Mouse (Mus musculus): ENCODE data around the gene Ring1.

Ring1 gene

DNA sequence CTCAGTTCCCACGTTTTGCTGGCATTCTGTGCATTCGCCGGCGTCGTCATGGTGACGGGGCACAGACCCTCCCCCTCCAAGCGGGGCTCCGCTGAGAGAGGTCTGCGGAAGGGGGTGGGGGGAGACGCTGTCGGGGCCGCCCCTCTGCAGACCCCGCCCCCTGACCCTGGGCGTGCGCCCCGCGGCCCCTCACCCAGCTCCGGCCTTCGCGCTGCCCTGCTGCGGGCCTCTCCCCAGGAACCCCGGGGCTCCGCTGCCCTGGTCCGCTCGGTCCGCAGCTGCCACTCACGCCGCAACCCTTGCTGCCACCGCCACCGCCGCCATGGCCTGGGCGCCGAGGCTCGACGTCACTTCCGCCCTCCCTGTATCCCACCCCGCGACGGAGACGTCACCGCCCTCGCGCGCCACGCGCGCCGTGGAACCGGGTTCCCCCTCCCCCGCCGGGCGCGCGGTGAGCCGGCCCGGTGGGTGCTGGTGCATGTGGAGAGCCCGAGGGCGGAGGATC, at the start of gene Ring1:
Ring1 (minus strand) TSS at position 364 of the 505 bp plus-strand sequence.
- DNase-seq (ENCODE audit: low read depth, low spot score): peak; percentile 79

GRCm38 (mm10) chr17:34072091-34072490, 47.6 kb upstream of the Ring1 start:
- DNase-seq (ENCODE audit: low read depth, low spot score): no peak

DNA sequence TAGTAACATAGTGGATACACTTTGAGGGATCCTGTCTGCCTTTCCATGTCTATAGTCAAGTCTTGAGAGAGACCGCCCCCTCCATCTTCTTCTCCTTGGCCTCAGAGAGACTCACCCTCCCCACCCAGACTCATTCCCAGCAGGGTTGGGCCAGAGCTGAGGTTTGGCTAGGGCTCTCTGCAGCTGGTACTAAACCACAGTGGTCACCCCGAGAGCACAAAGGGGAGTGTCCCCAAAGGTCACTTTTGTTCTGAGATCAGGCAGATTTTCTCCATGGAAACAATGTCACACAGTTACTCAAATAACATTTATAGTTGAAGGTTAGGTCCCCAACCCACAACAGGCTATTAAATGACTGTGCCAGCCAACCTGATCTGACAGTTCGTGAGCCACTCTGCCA, 44.4 kb upstream of the Ring1 start:
- DNase-seq (ENCODE audit: low read depth, low spot score): no peak

DNA sequence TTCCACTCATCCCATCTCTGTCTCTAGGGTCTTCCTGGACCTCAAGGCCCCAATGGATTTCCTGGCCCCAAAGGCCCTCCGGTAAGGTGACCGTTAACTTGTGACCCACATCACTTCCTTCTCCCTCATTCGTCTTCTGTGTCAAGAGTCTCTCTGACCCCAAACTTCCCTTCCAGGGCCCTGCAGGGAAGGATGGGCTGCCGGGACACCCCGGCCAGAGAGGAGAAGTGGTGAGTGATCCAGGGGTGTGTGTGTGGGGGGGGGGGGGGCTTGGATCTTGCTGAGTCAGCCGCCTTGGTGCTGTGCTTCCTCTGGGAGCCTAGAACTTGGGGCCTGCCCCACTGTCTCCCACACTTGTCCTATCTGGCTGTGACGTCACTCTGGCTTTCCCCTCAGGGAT, 32.7 kb upstream of the Ring1 start:
- no peak for DNase-seq (ENCODE audit: low read depth, low spot score)

- no peak for DNase-seq (ENCODE audit: low read depth, low spot score)
Observed at GRCm38 (mm10) chr17:34047404-34048050, 23.0 kb upstream of the Ring1 start.

DNA sequence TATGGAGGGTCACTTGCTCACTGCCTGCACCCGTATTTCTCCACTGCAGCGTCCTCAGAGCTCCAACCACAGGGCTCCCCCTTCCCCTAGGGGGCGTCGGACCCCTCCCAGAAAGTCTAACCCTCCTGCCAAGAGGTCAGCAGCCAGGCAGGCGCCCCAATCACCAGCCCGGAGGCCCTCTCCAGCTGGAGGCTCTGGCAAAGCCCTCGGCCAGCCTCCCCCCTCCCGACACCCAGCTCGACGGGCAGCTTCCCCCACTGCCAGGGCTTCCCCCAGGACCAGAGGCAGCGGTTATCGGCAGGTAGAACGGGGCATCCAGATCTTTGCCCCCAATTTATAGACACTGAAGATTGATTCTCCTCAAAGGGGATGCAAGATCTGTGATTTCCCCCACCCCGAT, 21.5 kb upstream of the Ring1 start:
- no peak for DNase-seq (ENCODE audit: low read depth, low spot score)

DNA sequence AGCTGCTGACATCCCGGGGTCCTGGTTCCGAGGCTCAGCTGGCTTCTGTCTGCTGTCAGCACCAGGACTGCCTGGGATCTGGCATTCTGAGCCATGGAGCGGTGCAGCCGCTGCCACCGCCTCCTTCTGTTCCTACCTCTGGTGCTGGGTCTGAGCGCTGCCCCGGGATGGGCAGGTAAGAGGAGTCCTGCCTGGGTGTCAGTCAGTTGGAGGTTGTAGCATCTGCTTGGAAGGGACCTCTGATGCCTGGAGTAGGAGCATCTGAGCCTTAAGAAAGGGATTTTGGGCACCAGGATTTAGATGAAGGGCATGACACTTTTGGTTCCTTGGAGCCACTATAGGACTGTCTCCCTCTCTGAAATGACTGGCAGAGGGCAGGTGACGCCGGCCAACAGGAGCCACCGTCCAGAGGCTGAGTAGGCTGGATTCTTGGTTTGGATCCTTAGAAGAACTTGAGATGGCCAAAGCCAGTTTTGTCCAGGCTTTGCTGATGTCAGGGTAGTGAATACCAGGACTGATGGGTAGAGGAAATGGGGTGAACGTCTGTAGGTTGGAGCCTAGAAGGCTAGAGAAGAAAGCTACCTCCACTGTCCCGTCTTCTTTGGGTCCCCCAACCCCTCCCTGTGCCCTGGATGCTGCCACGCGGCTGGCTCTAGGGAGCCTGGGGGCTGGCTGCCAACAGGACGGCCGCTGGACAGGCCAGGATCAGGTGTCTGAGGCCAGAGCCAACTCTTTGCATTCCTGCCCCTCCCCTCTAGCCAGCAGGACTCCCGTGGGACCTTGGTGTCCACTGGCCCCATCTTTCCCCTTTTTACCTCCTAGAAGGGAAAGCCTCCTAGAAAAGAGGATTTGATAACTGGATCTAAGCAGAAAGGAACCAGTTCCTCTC, 15.3 kb upstream of the Ring1 start:
- no peak for DNase-seq (ENCODE audit: low read depth, low spot score)

- DNase-seq (ENCODE audit: low read depth, low spot score): no peak
Observed at GRCm38 (mm10) chr17:34038878-34039561, 14.5 kb upstream of the Ring1 start, which contains the start of gene Col11a2. Col11a2 (plus strand) TSS chr17:34039437.

DNA sequence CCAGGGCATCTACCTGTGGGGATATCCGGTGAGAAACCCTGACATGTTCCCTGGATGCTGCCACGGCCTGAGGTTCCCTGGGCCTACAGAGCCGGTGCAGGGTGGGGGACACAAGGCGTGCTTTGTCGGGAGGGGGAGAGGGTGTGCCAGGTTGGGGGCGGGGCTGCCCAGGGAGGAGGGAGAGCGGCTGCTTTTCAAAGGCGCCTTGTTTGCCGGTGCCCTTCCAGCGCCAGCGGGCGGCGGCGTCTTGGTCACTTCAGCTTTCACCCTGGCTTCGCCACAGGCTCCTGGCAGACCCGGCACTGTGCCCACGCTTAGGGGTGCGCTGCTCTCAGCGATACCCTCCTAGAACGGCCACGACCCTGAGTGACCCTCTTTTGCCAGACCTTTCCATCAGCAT, 14.0 kb upstream of the Ring1 start:
- no peak for DNase-seq (ENCODE audit: low read depth, low spot score)

DNA sequence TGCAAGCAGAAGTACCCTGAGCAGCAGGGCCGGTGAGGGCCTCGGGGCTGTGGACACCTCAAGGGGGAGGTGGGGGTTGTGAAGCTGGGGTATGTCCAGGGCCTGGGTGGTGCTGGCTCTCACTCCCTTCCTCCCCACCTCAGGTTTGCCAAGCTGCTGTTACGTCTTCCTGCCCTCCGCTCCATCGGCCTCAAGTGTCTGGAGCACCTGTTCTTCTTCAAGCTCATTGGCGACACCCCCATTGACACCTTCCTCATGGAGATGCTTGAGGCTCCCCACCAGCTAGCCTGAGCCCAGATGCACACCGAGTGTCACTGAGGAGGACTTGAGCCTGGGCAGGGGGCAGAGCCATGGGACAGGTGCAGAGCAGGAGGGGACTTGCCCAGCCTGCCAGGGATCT, 12.8 kb upstream of the Ring1 start:
- no peak for DNase-seq (ENCODE audit: low read depth, low spot score)

- no peak for DNase-seq (ENCODE audit: low read depth, low spot score)
Observed at GRCm38 (mm10) chr17:34036647-34037046, 12.2 kb upstream of the Ring1 start.

GRCm38 (mm10) chr17:34035517-34035916, 11.0 kb upstream of the Ring1 start:
- DNase-seq (ENCODE audit: low read depth, low spot score): no peak

DNA sequence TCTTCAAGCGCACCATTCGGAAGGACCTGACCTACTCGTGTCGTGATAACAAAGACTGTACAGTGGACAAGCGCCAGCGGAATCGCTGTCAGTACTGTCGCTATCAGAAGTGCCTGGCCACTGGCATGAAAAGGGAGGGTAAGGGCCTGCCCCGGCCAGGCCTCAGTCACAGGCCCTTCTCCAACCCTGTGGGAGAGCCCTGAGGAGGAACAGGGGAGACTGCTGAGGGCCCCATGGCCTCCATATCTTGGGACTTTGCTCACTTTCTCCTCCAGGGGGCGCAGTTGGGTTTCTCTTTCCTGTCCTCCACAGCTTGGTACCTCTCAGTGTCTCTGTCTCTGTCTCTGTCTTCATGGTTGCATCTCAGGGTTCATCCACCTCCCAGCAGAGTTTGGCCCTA, 9.6 kb upstream of the Ring1 start:
- DNase-seq (ENCODE audit: low read depth, low spot score): no peak

DNA sequence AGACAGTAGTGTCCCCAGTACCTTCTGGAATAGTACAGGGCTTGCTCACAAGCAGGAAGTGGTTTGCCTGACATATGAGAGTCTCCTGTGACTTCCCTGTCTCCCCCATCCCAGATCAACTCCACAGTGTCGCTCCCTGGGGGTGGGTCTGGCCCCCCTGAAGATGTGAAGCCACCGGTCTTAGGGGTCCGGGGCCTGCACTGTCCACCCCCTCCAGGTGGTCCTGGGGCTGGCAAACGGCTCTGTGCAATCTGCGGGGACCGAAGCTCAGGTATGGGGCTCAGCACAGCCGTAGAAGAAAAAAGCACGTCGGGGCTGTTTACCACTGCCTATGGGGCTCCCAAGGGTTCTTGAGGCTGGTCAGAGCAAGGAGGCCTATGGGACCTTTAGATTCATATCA, 9.0 kb upstream of the Ring1 start:
- DNase-seq (ENCODE audit: low read depth, low spot score): no peak

DNA sequence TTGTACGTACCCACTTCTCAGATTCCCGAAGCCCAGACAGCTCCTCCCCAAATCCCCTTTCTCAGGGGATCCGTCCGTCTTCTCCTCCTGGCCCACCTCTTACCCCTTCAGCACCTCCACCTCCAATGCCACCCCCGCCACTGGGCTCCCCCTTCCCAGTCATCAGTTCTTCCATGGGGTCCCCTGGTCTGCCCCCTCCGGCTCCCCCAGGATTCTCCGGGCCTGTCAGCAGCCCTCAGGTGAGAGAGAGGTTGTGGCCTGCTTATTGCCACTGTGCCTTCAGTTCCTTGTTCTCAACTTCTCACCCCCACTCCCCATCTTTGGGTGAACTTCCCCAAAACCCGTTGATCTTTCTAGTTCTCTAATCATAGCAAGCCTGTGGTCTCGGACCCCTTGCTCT, 8.3 kb upstream of the Ring1 start:
- DNase-seq (ENCODE audit: low read depth, low spot score): no peak

DNA sequence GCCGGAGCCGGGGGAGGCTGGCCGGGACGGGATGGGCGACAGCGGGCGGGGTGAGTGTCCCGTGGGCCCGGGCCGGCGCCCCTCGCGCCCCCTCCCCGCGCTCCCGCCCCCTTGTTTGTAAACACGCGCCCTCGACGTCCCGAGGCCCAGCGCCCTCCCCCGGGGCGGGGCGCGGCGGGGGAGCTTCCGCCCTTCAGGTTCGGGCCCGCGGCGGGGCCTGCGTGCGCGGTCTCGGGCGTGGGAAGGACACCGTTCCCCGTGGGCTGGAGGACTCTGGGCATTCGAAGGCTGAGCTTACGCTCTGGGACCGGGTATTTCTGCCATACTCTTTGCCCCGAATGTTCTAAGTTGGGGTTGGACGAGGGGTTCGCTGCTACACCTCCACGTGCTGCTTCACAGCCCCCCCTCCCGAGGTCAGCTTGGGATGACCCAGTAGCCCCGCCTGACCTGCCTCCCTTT, 7.7 kb upstream of the Ring1 start:
- no peak for DNase-seq (ENCODE audit: low read depth, low spot score)

- DNase-seq (ENCODE audit: low read depth, low spot score): peak; percentile 99
Observed at GRCm38 (mm10) chr17:34031465-34032173, 7.1 kb upstream of the Ring1 start, which contains the start of the genes Slc39a7 and Rxrb. Slc39a7 (minus strand) TSS chr17:34031682. Rxrb (plus strand) TSS chr17:34031812.

DNA sequence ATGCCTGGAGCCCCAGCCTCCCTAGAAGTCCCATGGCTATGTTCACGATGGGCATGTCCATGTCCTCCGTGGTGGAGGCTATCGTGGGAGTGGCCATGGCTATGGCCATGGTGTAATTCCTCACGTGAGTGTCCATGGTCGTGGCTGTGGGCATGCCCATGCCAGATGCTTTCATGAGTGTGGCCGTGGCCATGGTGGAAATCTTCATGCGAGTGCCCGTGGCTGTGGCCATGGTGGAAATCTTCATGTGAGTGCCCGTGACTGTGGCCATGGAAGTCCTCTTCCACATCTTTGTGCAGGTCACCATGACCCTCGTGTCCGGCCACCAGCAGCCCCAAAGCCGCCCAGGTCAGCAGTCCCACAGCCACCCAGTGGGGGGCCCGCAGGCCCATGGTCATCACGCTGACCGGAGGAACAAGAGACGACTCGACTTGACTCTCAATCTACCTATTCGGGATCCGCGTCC, 6.4 kb upstream of the Ring1 start:
- no peak for DNase-seq (ENCODE audit: low read depth, low spot score)

DNA sequence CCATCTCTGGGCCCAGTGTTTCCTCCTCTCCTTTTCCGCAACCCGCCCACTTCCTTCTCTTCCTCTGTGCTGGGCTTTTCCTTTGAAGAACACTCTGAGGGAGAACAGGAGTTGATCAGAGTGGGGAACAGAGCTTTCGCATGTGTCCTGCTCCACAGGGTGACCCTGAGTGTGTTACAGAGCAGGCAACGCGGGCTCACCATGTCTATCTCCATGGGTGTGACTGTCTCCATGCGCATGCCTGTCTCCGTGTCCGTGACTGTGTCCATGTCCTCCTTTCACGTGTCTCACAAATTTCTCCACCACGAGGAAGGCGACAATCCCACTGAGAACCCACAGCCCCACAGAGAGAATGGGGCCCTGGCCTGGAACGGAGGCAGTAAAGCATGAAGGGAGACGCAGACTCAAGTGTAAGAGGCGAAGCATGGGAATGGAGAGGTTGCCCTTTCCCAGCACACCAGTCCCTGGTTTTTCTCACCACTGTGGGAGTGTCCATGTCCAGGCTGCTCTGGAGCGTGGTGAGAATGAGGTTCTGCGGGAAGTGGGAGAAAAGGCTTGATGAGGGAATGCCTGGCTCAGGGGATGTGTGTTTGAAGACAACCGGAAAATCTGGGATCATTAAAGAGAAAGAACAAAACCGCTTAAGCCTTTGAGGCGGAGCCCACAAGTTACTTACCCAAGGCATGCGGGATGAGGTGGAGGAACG, 5.6 kb upstream of the Ring1 start:
- no peak for DNase-seq (ENCODE audit: low read depth, low spot score)

DNA sequence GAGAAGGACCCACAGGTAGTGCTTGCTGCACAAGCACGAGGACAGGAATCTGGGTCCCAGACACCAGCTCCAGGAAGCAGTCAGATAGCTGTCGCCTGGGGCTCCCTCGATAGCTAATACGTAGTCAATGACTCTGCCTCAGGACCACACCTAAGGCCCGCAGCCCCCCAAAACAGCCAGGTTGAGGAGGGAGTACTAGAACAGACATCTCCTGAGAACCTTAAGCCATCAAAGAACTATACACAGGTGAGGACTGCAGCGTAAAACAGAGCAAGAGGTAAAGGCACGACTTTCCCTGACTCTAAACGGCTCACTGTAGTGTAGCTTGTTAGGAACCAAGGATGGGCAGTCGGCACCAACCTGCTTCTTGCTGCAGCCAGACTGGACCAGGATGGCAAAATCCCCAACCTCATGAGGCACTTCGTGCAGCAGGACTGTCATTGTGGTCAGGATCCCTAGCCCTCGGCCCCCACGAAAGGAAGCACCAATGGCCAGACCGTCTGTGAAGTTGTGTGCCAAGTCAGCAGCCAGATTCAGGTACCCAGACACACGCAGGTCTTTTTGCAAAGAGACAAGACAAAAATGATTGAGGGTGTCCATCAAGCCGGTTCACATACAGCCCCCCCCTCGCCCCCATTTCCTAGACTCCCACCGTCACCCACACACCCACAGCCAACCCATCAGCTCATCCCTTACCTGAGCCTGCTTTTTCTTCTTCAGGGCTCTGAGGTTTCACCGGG, 4.8 kb upstream of the Ring1 start:
- no peak for DNase-seq (ENCODE audit: low read depth, low spot score)
